Mouse (Mus musculus) myocyte (in vitro differentiated cells): Measurements from ENCODE around the gene Cactin. TPM values are rescaled to one million over a fixed set of nuclear protein-coding genes. Genes with fewer than 3 reads are reported as not detected.

ENCODE experiments used
- H3K27me3 ChIP-seq: one replicate; pipeline ENCODE4 v1.6.1; 2011; ENCODE audit not compliant: control insufficient read depth, insufficient read depth, insufficient read length
- H3K36me3 ChIP-seq: one replicate; pipeline ENCODE4 v1.6.1; 2011; ENCODE audit not compliant: control insufficient read depth, insufficient read depth
- H3K4me2 ChIP-seq: one replicate; pipeline ENCODE4 v1.6.1; 2011; ENCODE audit warnings: low read depth, control low read depth
- H3K4me3 ChIP-seq: one replicate; pipeline ENCODE4 v1.5.1; 2011; ENCODE audit warnings: mild to moderate bottlenecking, control low read depth, moderate library complexity
- H3K79me2 ChIP-seq: one replicate; pipeline ENCODE4 v1.6.1; 2011; ENCODE audit not compliant: control insufficient read depth, insufficient read depth
- H3ac ChIP-seq: one replicate; pipeline ENCODE4 v1.6.1; 2011; ENCODE audit not compliant: control insufficient read depth, insufficient read length
- CEBPB ChIP-seq: IDR thresholded peaks from 2 replicates; pipeline ENCODE4 v1.6.1; 2011; ENCODE audit warnings: mild to moderate bottlenecking, moderate library complexity; ENCODE audit not compliant: poor library complexity, insufficient read depth, severe bottlenecking
- E2F4 ChIP-seq: IDR thresholded peaks from one replicate; pipeline ENCODE4 v1.6.1; 2011; ENCODE audit warnings: mild to moderate bottlenecking, control low read depth, moderate library complexity; ENCODE audit not compliant: insufficient read depth
- MAX ChIP-seq: IDR thresholded peaks from one replicate; pipeline ENCODE4 v1.6.1; 2011; ENCODE audit warnings: low read depth, mild to moderate bottlenecking, control low read depth
- MYOD1 ChIP-seq, 3 experiments: IDR thresholded peaks; one replicate each; pipeline ENCODE4 v1.6.1; 2011; ENCODE audit warnings: control low read depth in 2 of 3, low read depth in 2 of 3, mild to moderate bottlenecking in 2 of 3, moderate library complexity in 1 of 3; ENCODE audit not compliant: insufficient read length in 2 of 3, control insufficient read depth in 1 of 3
- MYOG ChIP-seq, 3 experiments: IDR thresholded peaks; one replicate each; pipeline ENCODE4 v1.6.1; 2011; ENCODE audit warnings: control low read depth in 2 of 3, low read depth in 2 of 3, mild to moderate bottlenecking in 2 of 3; ENCODE audit not compliant: insufficient read length in 2 of 3, control insufficient read depth in 1 of 3, insufficient read depth in 1 of 3
- POLR2A ChIP-seq: IDR thresholded peaks from one replicate; pipeline ENCODE4 v1.6.1; 2011; ENCODE audit warnings: low read depth, mild to moderate bottlenecking, control low read depth, moderate library complexity; ENCODE audit not compliant: insufficient read length
- POLR2AphosphoS2 ChIP-seq: IDR thresholded peaks from one replicate; pipeline ENCODE4 v1.6.1; 2011; ENCODE audit warnings: low read depth, control low read depth; ENCODE audit not compliant: insufficient read length
- REST ChIP-seq: IDR thresholded peaks from one replicate; pipeline ENCODE4 v1.6.1; 2011; ENCODE audit warnings: mild to moderate bottlenecking, control low read depth, moderate library complexity; ENCODE audit not compliant: insufficient read depth, insufficient read length
- SRF ChIP-seq: IDR thresholded peaks from one replicate; pipeline ENCODE4 v1.6.1; 2011; ENCODE audit warnings: low read depth; ENCODE audit not compliant: control insufficient read depth, insufficient read length
- TCF12 ChIP-seq: IDR thresholded peaks from one replicate; pipeline ENCODE4 v1.6.1; 2011; ENCODE audit warnings: mild to moderate bottlenecking, control low read depth; ENCODE audit not compliant: poor library complexity, insufficient read depth, severe bottlenecking
- TCF3 ChIP-seq: IDR thresholded peaks from one replicate; pipeline ENCODE4 v1.6.1; 2011; ENCODE audit warnings: low read depth, control low read depth; ENCODE audit not compliant: insufficient read length
- USF1 ChIP-seq: IDR thresholded peaks from one replicate; pipeline ENCODE4 v1.6.1; 2011; ENCODE audit warnings: low read depth, mild to moderate bottlenecking, control low read depth, moderate library complexity
- polyA plus RNA-seq: library from polyadenylated mRNA; unstranded; fragments of >200 nt; fragmentation: generic; extraction: Trizol; gene quantifications from one replicate; pipeline ENCODE4 v1.2.1, GENCODE M21; 2012; ENCODE audit warnings: missing spikeins

Gene Cactin
- polyA plus RNA-seq, 1 experiment = 31.3 TPM

GRCm38 (mm10) chr10:81303761-81304160 lies 17.1 kb upstream of the Cactin start:
- H3K79me2 ChIP-seq = peaks cover 13% of the 10 kb centered on the region
- H3ac ChIP-seq = no peak overlapping the region
- H3K36me3 ChIP-seq = no peaks in the 10 kb centered on the region
- TF ChIP-seq E2F4 = no peak
- H3K4me2 ChIP-seq = no peak overlapping the region
- H3K27me3 ChIP-seq = no peaks in the 10 kb centered on the region
- no peak overlapping the region for H3K4me3 ChIP-seq

DNA sequence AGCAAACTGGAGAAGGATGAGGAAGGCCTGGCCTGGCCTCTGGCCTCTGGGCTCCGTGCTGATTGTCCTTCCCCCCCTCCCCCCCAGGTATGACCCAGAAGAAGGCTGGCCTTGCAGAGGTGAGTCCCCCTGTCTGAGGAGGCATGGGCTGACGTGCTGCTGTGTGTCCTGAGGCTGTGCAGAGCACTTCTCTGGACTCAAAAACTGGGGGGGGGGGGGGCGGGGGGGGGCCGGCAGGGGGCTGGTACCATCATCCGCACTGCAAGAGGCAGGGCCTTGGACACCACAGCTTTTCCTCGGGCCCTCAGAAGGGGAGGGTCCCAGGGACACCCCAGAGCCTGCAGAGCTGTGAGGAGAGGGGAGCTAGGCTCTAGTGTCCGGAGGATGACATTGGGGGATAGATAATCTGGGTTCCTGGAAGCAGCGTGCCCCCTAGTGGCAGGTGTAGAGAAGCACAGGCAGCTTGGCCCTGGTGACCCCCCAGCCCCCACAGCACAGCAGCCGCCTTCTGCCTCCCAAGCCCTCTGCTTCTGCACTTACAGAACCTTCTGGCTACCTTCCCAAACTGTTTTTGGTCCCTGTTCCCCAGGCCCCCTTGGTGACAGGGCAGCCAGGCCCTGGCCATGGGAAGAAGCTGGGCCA lies 16.2 kb upstream of the Cactin start:
- Histone ChIP-seq H3K27me3 (no peaks in the 10 kb centered on the region), H3K36me3 (no peaks in the 10 kb centered on the region), H3K79me2 (peaks cover 5% of the 10 kb centered on the region), H3ac (no peak overlapping the region), H3K4me2 (no peak overlapping the region), H3K4me3 (no peak overlapping the region)
- TF ChIP-seq TCF3 (no peak), MYOD1 (IDR thresholded peaks at IDR 0.05; ENCODE audit: control insufficient read depth in 1 of 3, insufficient read length in 2 of 3, low read depth in 2 of 3) (peak in 1 of 3 experiments; percentile 21), E2F4 (no peak)

DNA sequence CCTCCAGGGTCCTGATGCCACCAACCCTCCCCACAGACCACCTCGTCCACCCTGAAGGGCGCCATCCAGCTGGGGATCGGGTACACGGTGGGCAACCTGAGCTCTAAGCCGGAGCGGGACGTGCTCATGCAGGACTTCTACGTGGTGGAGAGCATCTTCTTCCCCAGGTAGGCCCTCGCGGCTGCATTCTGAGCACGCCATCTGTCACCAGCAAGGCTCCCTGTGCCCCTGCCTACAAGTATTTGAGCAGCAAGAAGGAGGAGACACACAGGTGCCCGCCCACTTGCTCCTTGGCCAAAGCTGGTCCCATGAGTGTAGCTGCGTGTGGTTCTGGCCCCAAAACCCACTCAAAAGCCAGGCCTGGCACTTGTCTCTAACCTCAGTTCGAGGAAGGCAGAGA lies 15.2 kb upstream of the Cactin start:
- Histone ChIP-seq H3K27me3 (no peaks in the 10 kb centered on the region), H3K36me3 (no peaks in the 10 kb centered on the region), H3K79me2 (peaks cover 5% of the 10 kb centered on the region), H3ac (no peak overlapping the region), H3K4me3 (no peak overlapping the region), H3K4me2 (no peak overlapping the region)
- TF ChIP-seq POLR2A (no peak), MAX (no peak), E2F4 (no peak), CEBPB (no peak), REST (no peak), TCF3 (no peak), POLR2AphosphoS2 (no peak), USF1 (no peak), SRF (no peak), MYOG (IDR thresholded peaks at IDR 0.05; ENCODE audit: control insufficient read depth in 1 of 3, insufficient read depth in 1 of 3, insufficient read length in 2 of 3, low read depth in 2 of 3) (no peak), TCF12 (no peak), MYOD1 (IDR thresholded peaks at IDR 0.05; ENCODE audit: control insufficient read depth in 1 of 3, insufficient read length in 2 of 3, low read depth in 2 of 3) (no peak)

DNA sequence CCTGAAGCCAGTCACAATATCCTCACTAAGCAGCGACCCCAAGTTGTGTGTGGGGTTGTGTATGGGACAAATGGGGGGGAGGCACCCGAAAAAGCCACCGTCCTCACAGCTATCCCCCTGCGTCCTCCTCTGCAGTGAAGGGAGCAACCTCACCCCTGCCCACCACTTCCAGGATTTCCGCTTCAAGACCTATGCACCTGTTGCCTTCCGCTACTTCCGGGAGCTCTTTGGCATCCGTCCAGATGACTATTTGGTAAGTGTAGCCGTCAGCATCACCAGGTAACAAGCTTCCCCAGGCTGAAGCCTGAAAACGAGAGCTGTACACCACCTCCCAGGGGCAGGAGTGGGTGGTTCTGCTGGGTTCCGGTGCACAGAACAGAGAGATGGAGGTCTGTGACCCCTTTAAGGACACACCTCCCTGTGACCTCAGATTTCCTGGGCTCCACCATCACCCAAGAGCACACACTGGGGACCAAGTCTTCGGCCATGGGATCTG lies 14.7 kb upstream of the Cactin start:
- H3K27me3 ChIP-seq = no peaks in the 10 kb centered on the region
- TF ChIP-seq USF1 = no peak
- TF ChIP-seq TCF12 = no peak
- no peak for TF ChIP-seq REST
- no peak for TF ChIP-seq MYOG (IDR thresholded peaks at IDR 0.05; ENCODE audit: control insufficient read depth in 1 of 3, insufficient read depth in 1 of 3, insufficient read length in 2 of 3, low read depth in 2 of 3)
- no peak for TF ChIP-seq SRF
- no peak for TF ChIP-seq MAX
- no peak for TF ChIP-seq CEBPB
- no peak for TF ChIP-seq POLR2A
- H3K4me3 ChIP-seq = no peak overlapping the region
- H3K4me2 ChIP-seq = no peak overlapping the region
- H3ac ChIP-seq = no peak overlapping the region
- peaks cover 5% of the 10 kb centered on the region for H3K79me2 ChIP-seq
- H3K36me3 ChIP-seq = no peaks in the 10 kb centered on the region

DNA sequence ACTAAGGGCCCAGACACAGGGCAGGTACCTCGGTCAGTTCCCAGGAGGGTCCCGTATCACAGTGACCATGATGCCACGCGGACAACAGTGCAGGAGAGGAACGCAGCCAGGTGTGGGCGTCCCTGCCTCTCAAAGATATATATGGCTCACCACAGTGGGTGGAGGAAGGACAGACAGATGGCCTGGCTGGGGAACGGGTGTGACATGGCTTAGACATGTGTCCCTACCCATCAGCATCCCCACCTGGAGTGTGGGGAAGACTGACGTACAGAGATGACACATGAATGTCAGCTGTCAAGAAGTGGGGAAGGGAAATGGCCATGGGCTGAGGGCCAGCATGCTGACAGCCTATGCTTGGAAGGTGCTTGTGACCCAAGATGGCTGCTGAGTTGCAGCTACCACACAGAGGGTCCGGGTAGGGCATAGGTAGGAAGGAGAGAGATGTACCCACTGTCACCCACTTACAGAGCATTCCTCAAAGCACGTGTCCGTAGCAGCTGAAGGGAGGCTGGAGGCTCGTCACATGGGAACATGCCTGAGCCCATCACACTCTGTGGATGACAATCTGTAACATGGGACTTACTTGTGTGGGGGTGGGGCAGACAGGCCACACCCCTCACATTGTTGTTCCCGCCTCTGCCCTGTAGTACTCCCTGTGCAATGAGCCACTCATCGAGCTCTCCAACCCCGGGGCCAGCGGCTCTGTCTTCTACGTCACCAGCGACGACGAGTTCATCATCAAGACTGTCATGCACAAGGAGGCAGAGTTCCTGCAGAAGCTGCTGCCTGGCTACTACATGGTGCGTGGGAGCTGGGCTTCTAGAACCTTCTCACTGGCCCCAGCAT lies 13.8 kb upstream of the Cactin start:
- Histone ChIP-seq H3K4me2 (no peak overlapping the region), H3K79me2 (peaks cover 5% of the 10 kb centered on the region), H3K4me3 (no peak overlapping the region), H3K27me3 (no peaks in the 10 kb centered on the region), H3ac (no peak overlapping the region), H3K36me3 (no peaks in the 10 kb centered on the region)
- no peak for TF ChIP-seq USF1
- peak in 1 of 3 experiments; percentile 70 for TF ChIP-seq MYOD1 (IDR thresholded peaks at IDR 0.05; ENCODE audit: control insufficient read depth in 1 of 3, insufficient read length in 2 of 3, low read depth in 2 of 3)
- no peak for TF ChIP-seq POLR2A
- TF ChIP-seq MYOG (IDR thresholded peaks at IDR 0.05; ENCODE audit: control insufficient read depth in 1 of 3, insufficient read depth in 1 of 3, insufficient read length in 2 of 3, low read depth in 2 of 3) = peak in 1 of 3 experiments; percentile 17
- no peak for TF ChIP-seq E2F4
